Mouse (Mus musculus) kidney, postnatal 0 days (tissue): ENCODE measurements around the gene C2cd4b. TPM values are rescaled to one million over a fixed set of nuclear protein-coding genes. Genes with fewer than 3 reads are reported as not detected.
"Not testable (repeated sequence)": the region's sequence is repeated elsewhere in the genome, so short reads cannot be mapped to it uniquely, and the experiment has no call there.

Experiments
- ATAC-seq: fragments of 200-750 bp; cut with Nextera tagmentation; replicated peaks from 2 replicates; pipeline ENCODE4 v1.8.0; 2017; ENCODE audit warnings: low read depth, moderate number of reproducible peaks, moderate TSS enrichment, moderate library complexity; ENCODE audit not compliant: low FRiP score
- DNase-seq: peaks from one replicate; pipeline ENCODE4 v3.0.0-alpha.2; 2016; ENCODE audit warnings: low spot score
- H3K27ac ChIP-seq: fragments of 300-500 bp; sonication (generic); 2 replicates; pipeline ENCODE4 v1.5.1; 2014; ENCODE audit warnings: mild to moderate bottlenecking
- H3K27me3 ChIP-seq: fragments of 300-500 bp; sonication (generic); 2 replicates; pipeline ENCODE4 v1.6.1; 2014; ENCODE audit warnings: low read length, mixed read lengths; ENCODE audit not compliant: insufficient read depth
- H3K36me3 ChIP-seq: fragments of 300-500 bp; sonication (generic); 2 replicates; pipeline ENCODE4 v1.6.1; 2014; ENCODE audit warnings: low read length, mixed read lengths; ENCODE audit not compliant: insufficient read depth
- H3K4me1 ChIP-seq: fragments of 300-500 bp; sonication (generic); replicated peaks from 2 replicates; pipeline ENCODE4 v1.6.1; 2014; ENCODE audit warnings: antibody characterized with exemption, low read length, mixed read lengths; ENCODE audit not compliant: insufficient read depth
- H3K4me2 ChIP-seq: fragments of 300-500 bp; sonication (generic); 2 replicates; pipeline ENCODE4 v1.6.1; 2014; ENCODE audit warnings: mild to moderate bottlenecking, low read length, moderate library complexity, mixed read lengths
- H3K4me3 ChIP-seq: fragments of 300-500 bp; sonication (generic); replicated peaks from 2 replicates; pipeline ENCODE4 v1.5.1; 2014; ENCODE audit warnings: low read depth, low read length
- H3K9ac ChIP-seq: fragments of 300-500 bp; sonication (generic); 2 replicates; pipeline ENCODE4 v1.6.1; 2014; ENCODE audit warnings: low read depth, low read length
- H3K9me3 ChIP-seq: fragments of 300-500 bp; sonication (generic); replicated peaks from 2 replicates; pipeline ENCODE4 v1.6.1; 2016; ENCODE audit warnings: low read length, inconsistent platforms, mixed read lengths
- CTCF ChIP-seq: IDR thresholded peaks from 2 replicates; pipeline ENCODE4 v1.5.1; 2016; ENCODE audit warnings: antibody characterized with exemption, low read depth, mild to moderate bottlenecking, moderate library complexity
- WGBS: fragments of 180-500 bp; shearing (Covaris S2); extraction: QIAGEN DNeasy Blood & Tissue Kit; methylation state at CpG from one replicate; pipeline ENCODE4 v1.1.7; 2014; 5-methylcytosine and 5-hydroxymethylcytosine counted together
- polyA plus RNA-seq: library from polyadenylated mRNA; unstranded; fragments of >200 nt; fragmentation: Nextera tagmentation; extraction: Ambion mirVana; gene quantifications from 2 replicates; pipeline ENCODE4 v1.2.1, GENCODE M21; 2015

Gene C2cd4b
- polyA plus RNA-seq, 1 experiment from 2014 or later, result 0.54 TPM

DNA sequence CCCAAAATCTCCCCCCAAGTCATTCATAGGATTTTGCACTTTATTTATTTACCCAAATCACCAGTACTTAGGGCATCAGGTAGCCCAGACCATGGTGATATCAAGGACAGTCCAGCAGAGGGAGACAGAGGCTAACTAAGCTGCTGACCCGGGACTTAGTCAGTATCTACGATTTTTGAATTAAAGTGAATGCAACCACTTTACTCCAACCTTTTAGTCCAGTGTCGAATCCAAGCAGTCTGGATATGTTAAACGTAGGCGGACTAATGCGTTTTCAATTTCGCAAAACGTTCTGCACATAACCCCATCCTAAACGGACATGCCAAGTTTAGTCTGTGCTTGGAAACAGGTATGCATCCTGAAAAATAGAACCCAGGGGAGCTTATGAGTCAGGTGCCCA, 551 bp upstream of the C2cd4b start:
- Histone ChIP-seq H3K27me3 (peaks cover 11% of the 10 kb centered on the region), H3K27ac (no peak overlapping the region), H3K4me3 (peak overlapping the region; percentile 52; the same call in 1 of the 2 replicates), H3K36me3 (no peaks in the 10 kb centered on the region), H3K4me2 (peak overlapping the region; percentile 96), H3K9ac (no peak overlapping the region), H3K4me1 (no peaks in the 10 kb centered on the region; the same call in 1 of the 2 replicates), H3K9me3 (no peaks in the 10 kb centered on the region)
- peak; percentile 88 for TF ChIP-seq CTCF
- ATAC-seq, result no peak; the same call in 1 of the 2 replicates
- peak; percentile 91 for DNase-seq
- 3% methylated on average over 9 of the region's 9 CpGs for WGBS

DNA sequence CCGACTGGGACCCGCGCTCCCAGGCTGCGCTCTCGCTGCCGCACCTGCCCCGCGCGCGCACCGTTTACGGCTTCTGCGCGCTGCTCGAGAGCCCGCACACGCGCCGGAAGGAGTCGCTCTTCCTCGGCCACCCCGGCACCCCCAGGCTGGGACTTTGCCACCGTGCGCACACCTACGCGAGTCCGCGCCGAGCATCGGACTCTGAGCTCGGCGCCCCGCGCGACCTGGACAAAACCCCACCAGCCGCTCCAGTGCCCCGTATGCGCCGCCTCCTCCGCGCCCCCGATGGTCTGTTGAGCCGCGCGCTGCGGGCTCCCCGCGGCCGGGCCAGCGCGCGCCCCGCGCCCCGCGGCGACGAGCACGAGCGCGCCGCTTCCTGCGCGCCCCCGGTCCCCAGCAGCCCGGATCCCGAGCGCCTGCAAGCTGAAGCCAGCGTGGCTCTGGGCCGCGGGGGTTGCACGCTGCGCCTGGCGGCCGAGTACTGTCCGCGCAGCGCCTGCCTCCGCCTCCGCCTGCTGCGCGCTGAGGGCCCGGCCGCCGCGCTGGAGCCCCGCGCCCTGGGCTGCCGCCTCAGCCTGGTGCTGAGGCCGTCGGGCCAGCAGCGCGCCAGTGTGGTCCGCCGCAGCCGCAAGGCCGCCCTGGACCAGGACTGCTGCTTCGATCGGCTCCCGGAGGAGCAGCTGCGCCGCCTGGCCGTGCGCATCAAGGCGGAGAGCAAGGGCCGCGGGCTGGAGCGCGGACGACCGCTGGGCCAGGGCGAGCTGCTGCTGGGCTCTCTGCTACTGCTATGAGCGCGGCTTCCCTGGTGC, 923 bp downstream of the C2cd4b start:
- H3K27me3 ChIP-seq, result peaks cover 11% of the 10 kb centered on the region
- H3K36me3 ChIP-seq, H3K27ac ChIP-seq, H3K4me1 ChIP-seq, H3K9me3 ChIP-seq: not testable (repeated sequence)
- peak overlapping the region; percentile 96 for H3K4me2 ChIP-seq
- DNase-seq (peak; percentile 38), ATAC-seq (peak; percentile 81)
- TF ChIP-seq CTCF, result 0 out of 2 replicates have a peak, but pooled peaks have one; percentile 11
- WGBS, result under 1% methylated on average over 92 of the region's 114 CpGs
- peak overlapping the region; percentile 52 for H3K4me3 ChIP-seq
- H3K9ac ChIP-seq, result peak overlapping the region; percentile 28; the same call in 1 of the 2 replicates

DNA sequence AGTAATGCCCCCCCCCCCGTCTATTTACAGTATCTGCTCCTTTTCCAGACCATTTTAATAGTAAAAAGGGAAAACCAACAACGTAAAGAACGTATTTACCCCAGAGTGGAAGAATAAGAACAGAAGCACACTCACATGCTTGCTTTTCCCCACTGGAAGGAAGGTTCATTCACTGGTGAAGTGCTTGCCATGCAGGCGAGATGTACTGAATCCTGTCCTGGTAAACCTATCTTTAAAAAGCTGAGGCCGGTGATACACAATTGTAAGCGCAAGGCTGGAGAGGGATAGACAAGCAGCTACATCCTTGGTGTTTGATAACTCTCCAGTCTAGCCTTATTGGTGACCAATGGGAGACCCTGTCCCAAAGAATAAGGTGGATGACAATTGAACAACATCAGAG, 1.8 kb downstream of the C2cd4b start:
- H3K36me3 ChIP-seq, result no peaks in the 10 kb centered on the region
- no peak overlapping the region for H3K9ac ChIP-seq
- H3K4me1 ChIP-seq, result no peaks in the 10 kb centered on the region; the same call in 1 of the 2 replicates
- 67% methylated on average over 6 of the region's 6 CpGs for WGBS
- DNase-seq (no peak), ATAC-seq (no peak)
- no peak overlapping the region for H3K27ac ChIP-seq
- H3K27me3 ChIP-seq, result peaks cover 11% of the 10 kb centered on the region
- H3K4me3 ChIP-seq, result peak overlapping the region; percentile 52; the same call in 1 of the 2 replicates
- no peaks in the 10 kb centered on the region for H3K9me3 ChIP-seq
- no peak for TF ChIP-seq CTCF
- H3K4me2 ChIP-seq, result peak overlapping the region; percentile 96

DNA sequence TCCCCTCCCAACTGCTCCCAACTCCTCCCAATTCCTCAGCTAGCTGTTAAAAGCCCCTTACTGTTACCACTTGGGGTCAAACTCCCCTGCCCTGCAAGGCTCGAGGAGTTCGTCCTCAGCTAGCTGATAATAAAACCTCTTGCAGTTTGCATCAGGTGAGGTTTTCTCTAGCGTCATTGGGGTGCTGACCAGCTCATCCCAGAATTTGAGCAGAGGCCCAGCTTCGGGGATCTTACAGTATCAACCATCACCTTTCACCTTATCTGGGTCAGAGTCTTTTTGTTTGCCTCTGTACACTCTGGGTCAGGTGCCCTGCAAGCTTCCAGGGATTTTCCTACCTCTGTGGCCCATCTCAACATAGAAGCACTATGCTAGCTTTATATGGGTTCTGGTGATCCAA, 4.1 kb downstream of the C2cd4b start:
- no peak for DNase-seq
- WGBS, result 78% methylated on average over 4 of the region's 4 CpGs

DNA sequence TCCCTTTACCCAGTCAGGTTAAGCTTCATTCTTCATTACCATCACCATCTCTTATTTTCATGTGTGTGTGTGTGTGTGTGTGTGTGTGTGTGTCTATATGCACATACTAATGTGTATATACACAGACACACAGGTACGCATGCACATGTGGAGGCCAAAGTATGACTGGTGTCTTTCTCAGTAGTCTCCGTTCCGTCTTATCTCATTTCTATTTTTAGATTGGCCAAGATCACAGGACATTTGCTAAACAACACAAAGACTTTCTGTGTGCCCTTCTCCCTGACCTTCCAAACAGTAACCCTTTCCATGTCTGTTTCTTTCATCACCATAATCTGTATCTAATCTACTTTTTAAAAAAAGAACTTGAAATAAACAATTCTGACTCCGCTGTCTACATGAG, 7.2 kb downstream of the C2cd4b start:
- H3K9ac ChIP-seq, result no peak overlapping the region
- no peak overlapping the region for H3K27ac ChIP-seq
- no peaks in the 10 kb centered on the region for H3K27me3 ChIP-seq
- WGBS, result 74% methylated on average over 4 of the region's 4 CpGs
- no peaks in the 10 kb centered on the region for H3K36me3 ChIP-seq
- TF ChIP-seq CTCF, result no peak
- no peak overlapping the region for H3K4me3 ChIP-seq
- ATAC-seq (no peak), DNase-seq (no peak)
- no peaks in the 10 kb centered on the region for H3K9me3 ChIP-seq
- H3K4me1 ChIP-seq, result no peaks in the 10 kb centered on the region
- H3K4me2 ChIP-seq, result no peak overlapping the region

More for the DNA sequence above, 4.1 kb downstream of the C2cd4b start:
- Histone ChIP-seq H3K36me3 (no peaks in the 10 kb centered on the region), H3K27me3 (peaks cover 11% of the 10 kb centered on the region), H3K4me1 (no peaks in the 10 kb centered on the region; the same call in 1 of the 2 replicates), H3K9me3 (no peaks in the 10 kb centered on the region), H3K9ac (no peak overlapping the region), H3K27ac (no peak overlapping the region), H3K4me3 (no peak overlapping the region), H3K4me2 (no peak overlapping the region)
- TF ChIP-seq CTCF, result no peak
- ATAC-seq, result no peak

DNA sequence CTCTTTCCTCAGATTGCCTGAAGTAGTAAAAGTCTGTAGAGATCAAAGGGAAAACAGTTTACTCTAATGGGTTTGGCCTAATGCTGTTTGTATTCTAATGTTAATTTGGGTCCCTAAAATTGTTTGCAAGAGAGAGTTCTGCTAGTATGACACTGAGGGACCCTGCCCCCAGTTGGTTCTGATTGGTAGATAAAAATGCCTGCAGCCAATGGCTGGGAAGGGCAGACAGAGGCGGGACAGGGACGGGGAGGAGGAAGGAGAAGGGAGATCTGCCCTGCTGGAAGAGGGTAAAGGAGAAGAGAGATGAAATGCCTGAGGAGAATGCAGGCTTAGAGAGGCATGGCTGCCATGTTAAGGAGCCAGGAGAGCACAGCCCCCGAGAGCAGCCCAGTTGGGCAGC, 7.7 kb downstream of the C2cd4b start:
- no peaks in the 10 kb centered on the region for H3K9me3 ChIP-seq
- DNase-seq (no peak), ATAC-seq (no peak)
- no peak overlapping the region for H3K9ac ChIP-seq
- no peaks in the 10 kb centered on the region for H3K27me3 ChIP-seq
- no peak overlapping the region for H3K4me3 ChIP-seq
- WGBS, result 38% methylated on average over 3 of the region's 3 CpGs
- no peaks in the 10 kb centered on the region for H3K4me1 ChIP-seq
- no peaks in the 10 kb centered on the region for H3K36me3 ChIP-seq
- TF ChIP-seq CTCF, result no peak
- H3K4me2 ChIP-seq, result no peak overlapping the region
- H3K27ac ChIP-seq, result no peak overlapping the region
